Mouse (Mus musculus): ENCODE measurements around the gene Cryab. TPM values are rescaled to one million over a fixed set of nuclear protein-coding genes. Genes with fewer than 3 reads are reported as not detected.

The Cryab gene
- 54.3 and 57.4 TPM in 2 replicates for polyA plus RNA-seq (2015; fragmentation: Nextera tagmentation; extraction: Ambion mirVana)

- H3K4me3 ChIP-seq (ENCODE audit: low read length): no peak within 1 kb of the TSS
- ATAC-seq (ENCODE audit: low FRiP score, low TSS enrichment): no peak
- WGBS: 73% methylated on average over 22 of the region's 22 CpGs
- no peaks in the 10 kb centered on the region for H3K36me3 ChIP-seq (ENCODE audit: insufficient read depth, low read length)
- H3K27me3 ChIP-seq (ENCODE audit: insufficient read depth, low read length): no peaks in the 10 kb centered on the region
- 0 out of 2 replicates have a peak within 1 kb of the TSS, but pooled peaks have one; percentile 22 for H3K9ac ChIP-seq (replicated peaks; ENCODE audit: low read length)
- H3K4me1 ChIP-seq (ENCODE audit: insufficient read depth, low read length): peaks cover 17% of the 10 kb centered on the region
- H3K27ac ChIP-seq (ENCODE audit: low read length): peak within 1 kb of the TSS; percentile 81
- no peak within 1 kb of the TSS for H3K4me2 ChIP-seq (replicated peaks; ENCODE audit: low read depth, low read length)
- no peaks in the 10 kb centered on the region for H3K9me3 ChIP-seq (ENCODE audit: low read length)
Measured at GRCm38 (mm10) chr9:50751323-50751722, at the start of gene Cryab. Gene Cryab, plus strand, starts transcription at chr9:50751325.

GRCm38 (mm10) chr9:50704907-50705306, 46.2 kb upstream of the Cryab start:
- no peaks in the 10 kb centered on the region for H3K9me3 ChIP-seq (ENCODE audit: low read length)
- H3K4me3 ChIP-seq (ENCODE audit: low read length): no peak overlapping the region
- H3K4me2 ChIP-seq (replicated peaks; ENCODE audit: low read depth, low read length): no peak overlapping the region
- 62% methylated on average over 6 of the region's 6 CpGs for WGBS
- H3K27me3 ChIP-seq (ENCODE audit: insufficient read depth, low read length): peaks cover 8% of the 10 kb centered on the region
- no peak for ATAC-seq (ENCODE audit: low FRiP score, low TSS enrichment)
- no peak overlapping the region for H3K27ac ChIP-seq (ENCODE audit: low read length)
- H3K9ac ChIP-seq (replicated peaks; ENCODE audit: low read length): no peak overlapping the region
- no peaks in the 10 kb centered on the region for H3K4me1 ChIP-seq (ENCODE audit: insufficient read depth, low read length)
- no peaks in the 10 kb centered on the region for H3K36me3 ChIP-seq (ENCODE audit: insufficient read depth, low read length)

- WGBS: 35% methylated on average over 2 of the region's 2 CpGs
- no peak overlapping the region for H3K4me3 ChIP-seq (ENCODE audit: low read length)
- no peaks in the 10 kb centered on the region for H3K27me3 ChIP-seq (ENCODE audit: insufficient read depth, low read length)
- ATAC-seq (ENCODE audit: low FRiP score, low TSS enrichment): no peak
- no peak overlapping the region for H3K4me2 ChIP-seq (replicated peaks; ENCODE audit: low read depth, low read length)
- H3K9ac ChIP-seq (replicated peaks; ENCODE audit: low read length): no peak overlapping the region
- no peaks in the 10 kb centered on the region for H3K4me1 ChIP-seq (ENCODE audit: insufficient read depth, low read length)
- no peaks in the 10 kb centered on the region for H3K36me3 ChIP-seq (ENCODE audit: insufficient read depth, low read length)
- H3K9me3 ChIP-seq (ENCODE audit: low read length): no peaks in the 10 kb centered on the region
- H3K27ac ChIP-seq (ENCODE audit: low read length): no peak overlapping the region
Measured at GRCm38 (mm10) chr9:50709108-50709507, 42.0 kb upstream of the Cryab start.

GRCm38 (mm10) chr9:50711337-50711736, 39.8 kb upstream of the Cryab start:
- H3K9me3 ChIP-seq (ENCODE audit: low read length): no peaks in the 10 kb centered on the region
- ATAC-seq (ENCODE audit: low FRiP score, low TSS enrichment): no peak
- 85% methylated on average over 4 of the region's 4 CpGs for WGBS
- H3K27me3 ChIP-seq (ENCODE audit: insufficient read depth, low read length): no peaks in the 10 kb centered on the region
- H3K27ac ChIP-seq (ENCODE audit: low read length): no peak overlapping the region
- no peaks in the 10 kb centered on the region for H3K4me1 ChIP-seq (ENCODE audit: insufficient read depth, low read length)
- no peak overlapping the region for H3K4me3 ChIP-seq (ENCODE audit: low read length)
- no peaks in the 10 kb centered on the region for H3K36me3 ChIP-seq (ENCODE audit: insufficient read depth, low read length)
- no peak overlapping the region for H3K9ac ChIP-seq (replicated peaks; ENCODE audit: low read length)
- no peak overlapping the region for H3K4me2 ChIP-seq (replicated peaks; ENCODE audit: low read depth, low read length)

- H3K36me3 ChIP-seq (ENCODE audit: insufficient read depth, low read length): no peaks in the 10 kb centered on the region
- WGBS: 21% methylated on average over 4 of the region's 4 CpGs
- H3K9ac ChIP-seq (replicated peaks; ENCODE audit: low read length): no peak overlapping the region
- H3K4me1 ChIP-seq (ENCODE audit: insufficient read depth, low read length): no peaks in the 10 kb centered on the region
- H3K4me3 ChIP-seq (ENCODE audit: low read length): no peak overlapping the region
- no peaks in the 10 kb centered on the region for H3K9me3 ChIP-seq (ENCODE audit: low read length)
- no peak overlapping the region for H3K4me2 ChIP-seq (replicated peaks; ENCODE audit: low read depth, low read length)
- no peak for ATAC-seq (ENCODE audit: low FRiP score, low TSS enrichment)
- H3K27me3 ChIP-seq (ENCODE audit: insufficient read depth, low read length): no peaks in the 10 kb centered on the region
- H3K27ac ChIP-seq (ENCODE audit: low read length): no peak overlapping the region
Measured at GRCm38 (mm10) chr9:50714188-50714587, 36.9 kb upstream of the Cryab start.

GRCm38 (mm10) chr9:50718878-50719277, 32.2 kb upstream of the Cryab start:
- no peak overlapping the region for H3K4me3 ChIP-seq (ENCODE audit: low read length)
- no peaks in the 10 kb centered on the region for H3K27me3 ChIP-seq (ENCODE audit: insufficient read depth, low read length)
- WGBS: 59% methylated on average over 4 of the region's 4 CpGs
- no peaks in the 10 kb centered on the region for H3K9me3 ChIP-seq (ENCODE audit: low read length)
- no peak for ATAC-seq (ENCODE audit: low FRiP score, low TSS enrichment)
- no peak overlapping the region for H3K9ac ChIP-seq (replicated peaks; ENCODE audit: low read length)
- no peak overlapping the region for H3K27ac ChIP-seq (ENCODE audit: low read length)
- no peaks in the 10 kb centered on the region for H3K36me3 ChIP-seq (ENCODE audit: insufficient read depth, low read length)
- H3K4me1 ChIP-seq (ENCODE audit: insufficient read depth, low read length): peaks cover 8% of the 10 kb centered on the region
- H3K4me2 ChIP-seq (replicated peaks; ENCODE audit: low read depth, low read length): no peak overlapping the region

- WGBS: 14% methylated on average over 12 of the region's 12 CpGs
- H3K4me2 ChIP-seq (replicated peaks; ENCODE audit: low read depth, low read length): peak overlapping the region; percentile 22; the same call in 1 of the 2 replicates
- no peaks in the 10 kb centered on the region for H3K36me3 ChIP-seq (ENCODE audit: insufficient read depth, low read length)
- H3K4me1 ChIP-seq (ENCODE audit: insufficient read depth, low read length): peaks cover 8% of the 10 kb centered on the region
- H3K9ac ChIP-seq (replicated peaks; ENCODE audit: low read length): no peak overlapping the region
- no peaks in the 10 kb centered on the region for H3K9me3 ChIP-seq (ENCODE audit: low read length)
- H3K27ac ChIP-seq (ENCODE audit: low read length): no peak overlapping the region
- no peak for ATAC-seq (ENCODE audit: low FRiP score, low TSS enrichment)
- no peaks in the 10 kb centered on the region for H3K27me3 ChIP-seq (ENCODE audit: insufficient read depth, low read length)
- no peak overlapping the region for H3K4me3 ChIP-seq (ENCODE audit: low read length)
Measured at GRCm38 (mm10) chr9:50721061-50721460, 30.1 kb upstream of the Cryab start.

DNA sequence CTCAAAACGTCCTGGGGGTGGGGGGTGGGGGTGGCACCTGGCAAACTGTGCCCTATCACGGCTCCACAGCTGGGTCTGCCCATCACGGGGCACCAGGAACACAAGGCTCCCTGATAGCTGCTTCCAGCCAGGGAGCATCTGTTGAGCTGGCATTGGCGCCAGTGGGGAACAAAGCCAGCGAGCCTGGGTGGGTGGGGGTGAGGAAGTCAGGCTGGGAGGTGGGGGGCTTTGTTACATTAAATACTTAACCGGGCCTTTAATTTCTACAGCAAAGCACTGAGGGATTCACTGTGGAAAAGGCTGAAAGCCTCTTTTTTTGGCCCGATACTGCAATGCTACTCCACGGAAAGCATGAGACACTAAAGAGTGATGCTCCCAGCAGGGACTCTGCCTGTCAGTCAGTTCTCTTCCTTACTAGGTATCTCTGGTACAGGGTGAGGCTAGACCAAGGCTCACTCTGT, 28.6 kb upstream of the Cryab start:
- no peak overlapping the region for H3K9ac ChIP-seq (replicated peaks; ENCODE audit: low read length)
- no peaks in the 10 kb centered on the region for H3K36me3 ChIP-seq (ENCODE audit: insufficient read depth, low read length)
- H3K4me1 ChIP-seq (ENCODE audit: insufficient read depth, low read length): peaks cover 19% of the 10 kb centered on the region
- H3K27ac ChIP-seq (ENCODE audit: low read length): no peak overlapping the region
- WGBS: 64% methylated on average over 8 of the region's 8 CpGs
- no peak for ATAC-seq (ENCODE audit: low FRiP score, low TSS enrichment)
- no peaks in the 10 kb centered on the region for H3K9me3 ChIP-seq (ENCODE audit: low read length)
- no peaks in the 10 kb centered on the region for H3K27me3 ChIP-seq (ENCODE audit: insufficient read depth, low read length)
- no peak overlapping the region for H3K4me3 ChIP-seq (ENCODE audit: low read length)
- no peak overlapping the region for H3K4me2 ChIP-seq (replicated peaks; ENCODE audit: low read depth, low read length)

GRCm38 (mm10) chr9:50723406-50723805, 27.7 kb upstream of the Cryab start:
- Histone ChIP-seq H3K36me3 (ENCODE audit: insufficient read depth, low read length) (no peaks in the 10 kb centered on the region), H3K9me3 (ENCODE audit: low read length) (no peaks in the 10 kb centered on the region), H3K9ac (replicated peaks; ENCODE audit: low read length) (no peak overlapping the region), H3K4me3 (ENCODE audit: low read length) (no peak overlapping the region), H3K27ac (ENCODE audit: low read length) (no peak overlapping the region), H3K4me2 (replicated peaks; ENCODE audit: low read depth, low read length) (no peak overlapping the region), H3K4me1 (ENCODE audit: insufficient read depth, low read length) (peaks cover 20% of the 10 kb centered on the region), H3K27me3 (ENCODE audit: insufficient read depth, low read length) (no peaks in the 10 kb centered on the region)
- 58% methylated on average over 7 of the region's 7 CpGs for WGBS
- no peak for ATAC-seq (ENCODE audit: low FRiP score, low TSS enrichment)

DNA sequence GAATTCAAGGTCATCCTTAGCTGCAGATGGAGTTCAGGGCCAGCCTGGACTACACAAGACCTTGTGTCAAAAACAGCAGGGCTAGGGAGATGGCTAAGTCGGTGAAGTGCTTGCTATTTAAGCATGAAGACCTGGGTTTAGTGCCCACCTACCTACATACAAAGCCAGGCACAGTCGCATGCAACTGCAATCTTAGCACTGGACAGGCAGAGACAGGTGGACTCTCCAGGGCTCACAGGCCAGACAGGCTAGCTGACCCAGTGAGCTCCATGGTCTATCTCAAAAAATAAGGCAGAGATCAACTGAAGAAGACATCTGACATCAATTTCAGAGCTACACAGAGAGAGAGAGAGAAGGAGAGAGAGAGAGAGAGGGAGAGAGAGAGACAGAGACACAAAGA, 27.0 kb upstream of the Cryab start:
- peaks cover 20% of the 10 kb centered on the region for H3K4me1 ChIP-seq (ENCODE audit: insufficient read depth, low read length)
- H3K4me2 ChIP-seq (replicated peaks; ENCODE audit: low read depth, low read length): no peak overlapping the region
- H3K36me3 ChIP-seq (ENCODE audit: insufficient read depth, low read length): no peaks in the 10 kb centered on the region
- no peak overlapping the region for H3K4me3 ChIP-seq (ENCODE audit: low read length)
- H3K27me3 ChIP-seq (ENCODE audit: insufficient read depth, low read length): no peaks in the 10 kb centered on the region
- WGBS: 85% methylated on average over 2 of the region's 2 CpGs
- no peak overlapping the region for H3K27ac ChIP-seq (ENCODE audit: low read length)
- ATAC-seq (ENCODE audit: low FRiP score, low TSS enrichment): no peak
- no peaks in the 10 kb centered on the region for H3K9me3 ChIP-seq (ENCODE audit: low read length)
- no peak overlapping the region for H3K9ac ChIP-seq (replicated peaks; ENCODE audit: low read length)

Measured in kidney, embryonic 16.5 days (tissue).